In genomic region chrX:52164134-52164737, GRCm38 (mm10) we compare ENCODE assay signal across 8 mouse cellular contexts. TPM values are rescaled to one million over a fixed set of nuclear protein-coding genes. Genes with fewer than 3 reads are reported as not detected.
DNase-seq lines count a peak whose midpoint lies in the region; ATAC-seq and TF ChIP-seq lines count a peak whose summit lies in the region.

No protein-coding gene starts in this region.

- H3K36me3 ChIP-seq in hindbrain, embryonic 15.5 days: no peaks in the 10 kb centered on the region
- H3K36me3 ChIP-seq in liver, postnatal 0 days (replicated peaks; ENCODE audit: insufficient read depth, low read length): no peaks in the 10 kb centered on the region

- peak overlapping the region; percentile 88 for H3K4me2 ChIP-seq in hindbrain, embryonic 15.5 days
- peak overlapping the region; percentile 78 for H3K4me2 ChIP-seq in liver, postnatal 0 days (ENCODE audit: low read depth, low read length)

- TF ChIP-seq CTCF in cerebellum, adult 2 months (IDR thresholded peaks at IDR 0.05; ENCODE audit: borderline replicate concordance, insufficient read depth, low read depth, low read length): no peak
- no peak for TF ChIP-seq CTCF in liver, postnatal 0 days (IDR thresholded peaks at IDR 0.05; ENCODE audit: low read depth)

- 9% methylated on average over 40 of the region's 44 CpGs for WGBS in cerebellum, adult 2 months
- 21% methylated on average over 31 of the region's 44 CpGs for WGBS in hindbrain, embryonic 15.5 days
- WGBS in liver, postnatal 0 days (ENCODE audit: insufficient replicate concordance): 20% methylated on average over 35 of the region's 44 CpGs

- no peak for TF ChIP-seq EP300 in liver, postnatal 0 days (IDR thresholded peaks at IDR 0.05; ENCODE audit: low read depth)

- no peak for DNase-seq in cerebellum, adult 2 months
- no peak for DNase-seq in cerebellum, postnatal 36 days
- DNase-seq in urinary bladder, adult 2 months (ENCODE audit: low spot score): peak; percentile 24
- DNase-seq in urinary bladder, postnatal 4 days (ENCODE audit: low spot score in 2 of 2): no peak
- peak; percentile 33 for DNase-seq in liver, postnatal 0 days
- DNase-seq in testis, postnatal 10 days (ENCODE audit: low spot score): peak; percentile 56

- no peak overlapping the region for H3K27ac ChIP-seq in cerebellum, adult 2 months (ENCODE audit: insufficient read depth, low read length)
- H3K27ac ChIP-seq in hindbrain, embryonic 15.5 days (replicated peaks): no peak overlapping the region
- H3K27ac ChIP-seq in liver, postnatal 0 days (ENCODE audit: low read depth): no peak overlapping the region; the same call in 1 of the 2 replicates

- H3K9ac ChIP-seq in hindbrain, embryonic 15.5 days: peak overlapping the region; percentile 41; the same call in 1 of the 2 replicates
- H3K9ac ChIP-seq in liver, postnatal 0 days (replicated peaks): peak overlapping the region; percentile 63

- H3K4me1 ChIP-seq in cerebellum, adult 2 months (ENCODE audit: control insufficient read depth, insufficient read depth, low read length): no peaks in the 10 kb centered on the region
- no peaks in the 10 kb centered on the region; the same call in 1 of the 2 replicates for H3K4me1 ChIP-seq in hindbrain, embryonic 15.5 days (replicated peaks)
- no peaks in the 10 kb centered on the region for H3K4me1 ChIP-seq in liver, postnatal 0 days (ENCODE audit: insufficient read depth)

- H3K4me3 ChIP-seq in cerebellum, adult 2 months (replicated peaks; ENCODE audit: insufficient read depth, low read depth, low read length): peak overlapping the region; percentile 56
- H3K4me3 ChIP-seq in hindbrain, embryonic 15.5 days: peak overlapping the region; percentile 49
- peak overlapping the region; percentile 63 for H3K4me3 ChIP-seq in liver, postnatal 0 days (ENCODE audit: low read depth, low read length)

- no peaks in the 10 kb centered on the region for H3K27me3 ChIP-seq in cerebellum, adult 2 months (ENCODE audit: control insufficient read depth, insufficient read depth, low read length)
- 0 out of 2 replicates have a peak, but pooled peaks cover 6% of the 10 kb centered on the region for H3K27me3 ChIP-seq in hindbrain, embryonic 15.5 days
- H3K27me3 ChIP-seq in liver, postnatal 0 days (ENCODE audit: insufficient read depth, low read length): peaks cover 26% of the 10 kb centered on the region; the same call in 1 of the 2 replicates

- no peak for TF ChIP-seq POLR2A in cerebellum, adult 2 months (IDR thresholded peaks at IDR 0.05; ENCODE audit: borderline replicate concordance, insufficient read depth, low read length)

- H3K9me3 ChIP-seq in hindbrain, embryonic 15.5 days: no peaks in the 10 kb centered on the region
- no peaks in the 10 kb centered on the region for H3K9me3 ChIP-seq in liver, postnatal 0 days (ENCODE audit: low read length)

- ATAC-seq in hindbrain, embryonic 15.5 days (ENCODE audit: low FRiP score, low read depth): no peak; the same call in 1 of the 2 replicates
- ATAC-seq in liver, postnatal 0 days: no peak
- ATAC-seq in CD4-positive, CD25-positive, alpha-beta regulatory T cell, adult 4 months: no peak

RNA-seq across cellular contexts. Expression of gene Gpc4, which starts 0.8 kb away (rescaled TPM):
- 3.8 and 3.9 TPM in 2 replicates for polyA plus RNA-seq in cerebellum, adult 2 months (2012; rRNA removed)
- 49.9 and 66.6 TPM in 2 replicates for polyA plus RNA-seq in urinary bladder, adult 2 months (2012; rRNA removed)
- polyA plus RNA-seq in hindbrain, embryonic 15.5 days (2015; fragmentation: Nextera tagmentation; extraction: Ambion mirVana): 12.5 and 12.9 TPM in 2 replicates
- 15.8 and 19.7 TPM in 2 replicates for polyA plus RNA-seq in liver, postnatal 0 days (2015; fragmentation: Nextera tagmentation; extraction: Ambion mirVana)
- not detected for polyA plus RNA-seq in CD4-positive, CD25-positive, alpha-beta regulatory T cell, adult 4 months (2017; shearing (Covaris generic))

Comparison
In these comparisons a context has a peak if more than half of its experiments do, and no peak if none do; other contexts are left out.
1. DNase-seq: peak in urinary bladder, adult 2 months (single experiment), liver, postnatal 0 days (single experiment) and testis, postnatal 10 days (single experiment); none in cerebellum, adult 2 months (0 of 2), cerebellum, postnatal 36 days (0 of 2) and urinary bladder, postnatal 4 days (0 of 2).
2. Peak in every context shown above with its lines, with median percentiles within 50 percentile points of each other: H3K4me3 ChIP-seq.